Mouse (Mus musculus): Measurements from ENCODE around the gene Zfyve1.

Gene Zfyve1

GRCm38 (mm10) chr12:83523056-83523455 is 74.0 kb downstream of the Zfyve1 start:
- DNase-seq (ENCODE audit: low spot score) = no peak

- no peak for DNase-seq (ENCODE audit: low spot score)
These were observed 75.9 kb downstream of the Zfyve1 start for GRCm38 (mm10) chr12:83521083-83521482.

- peak; percentile 96 for DNase-seq (ENCODE audit: low spot score)
These were observed 76.6 kb downstream of the Zfyve1 start, which contains the start of gene Dcaf4 for GRCm38 (mm10) chr12:83520311-83520890. Gene Dcaf4, plus strand, starts transcription at chr12:83520466.

GRCm38 (mm10) chr12:83517580-83517979 is 79.4 kb downstream of the Zfyve1 start:
- DNase-seq (ENCODE audit: low spot score) = no peak

- DNase-seq (ENCODE audit: low spot score) = no peak
These were observed 82.8 kb downstream of the Zfyve1 start for GRCm38 (mm10) chr12:83514216-83514615.

- DNase-seq (ENCODE audit: low spot score) = no peak
These were observed 83.8 kb downstream of the Zfyve1 start for GRCm38 (mm10) chr12:83513185-83513584.

GRCm38 (mm10) chr12:83512783-83513182 is 84.2 kb downstream of the Zfyve1 start:
- no peak for DNase-seq (ENCODE audit: low spot score)

- no peak for DNase-seq (ENCODE audit: low spot score)
These were observed 86.4 kb downstream of the Zfyve1 start for GRCm38 (mm10) chr12:83510586-83510985.

- DNase-seq (ENCODE audit: low spot score) = no peak
These were observed 90.5 kb downstream of the Zfyve1 start for GRCm38 (mm10) chr12:83506543-83506942.

GRCm38 (mm10) chr12:83502190-83502589 is 94.8 kb downstream of the Zfyve1 start:
- DNase-seq (ENCODE audit: low spot score) = peak; percentile 85

GRCm38 (mm10) chr12:83499256-83499655 is 97.8 kb downstream of the Zfyve1 start:
- DNase-seq (ENCODE audit: low spot score) = no peak

- DNase-seq (ENCODE audit: low spot score) = no peak
These were observed 99.1 kb downstream of the Zfyve1 start for GRCm38 (mm10) chr12:83497959-83498358.

GRCm38 (mm10) chr12:83496736-83497135 is 100.3 kb downstream of the Zfyve1 start:
- no peak for DNase-seq (ENCODE audit: low spot score)
